Mouse (Mus musculus) embryonic facial prominence, embryonic 10.5 days (tissue): ENCODE data around the gene Hist1h3f. TPM values are rescaled to one million over a fixed set of nuclear protein-coding genes. Genes with fewer than 3 reads are reported as not detected.
A peak's percentile ranks its signal among the peaks of the same experiment; 100 is the strongest.
"Not testable (repeated sequence)": the region's sequence is repeated elsewhere in the genome, so short reads cannot be mapped to it uniquely, and the experiment has no call there.

Source experiments
- DNase-seq: peaks from one replicate; pipeline ENCODE4 v3.0.0-alpha.2; 2017; ENCODE audit warnings: low spot score
- H3K27ac ChIP-seq: fragments of 300-500 bp; sonication (generic); replicated peaks from 2 replicates; pipeline ENCODE4 v1.5.1; 2016; ENCODE audit warnings: mild to moderate bottlenecking
- H3K27me3 ChIP-seq: fragments of 300-500 bp; sonication (generic); replicated peaks from 2 replicates; pipeline ENCODE4 v1.6.1; 2016; ENCODE audit warnings: low read depth, mild to moderate bottlenecking; ENCODE audit not compliant: poor library complexity, severe bottlenecking
- H3K36me3 ChIP-seq: fragments of 300-500 bp; sonication (generic); replicated peaks from 2 replicates; pipeline ENCODE4 v1.6.1; 2016; ENCODE audit warnings: mild to moderate bottlenecking, moderate library complexity
- H3K4me1 ChIP-seq: fragments of 300-500 bp; sonication (generic); 2 replicates; pipeline ENCODE4 v1.6.1; 2016
- H3K4me3 ChIP-seq: fragments of 300-500 bp; sonication (generic); 2 replicates; pipeline ENCODE4 v1.5.1; 2016; ENCODE audit warnings: mild to moderate bottlenecking, moderate library complexity
- H3K9me3 ChIP-seq: fragments of 300-500 bp; sonication (generic); 2 replicates; pipeline ENCODE4 v1.6.1; 2016; ENCODE audit warnings: mild to moderate bottlenecking
- WGBS: fragments of 180-500 bp; shearing (Covaris S2); methylation state at CpG from one replicate; pipeline ENCODE4 v1.1.7; 2016; 5-methylcytosine and 5-hydroxymethylcytosine counted together
- polyA plus RNA-seq: library from polyadenylated mRNA; unstranded; fragments of >200 nt; fragmentation: Nextera tagmentation; extraction: Ambion mirVana; gene quantifications from 2 replicates; pipeline ENCODE4 v1.2.1, GENCODE M21; 2016

Gene Hist1h3f
- polyA plus RNA-seq, 1 experiment from 2014 or later: 1.2 TPM

DNA sequence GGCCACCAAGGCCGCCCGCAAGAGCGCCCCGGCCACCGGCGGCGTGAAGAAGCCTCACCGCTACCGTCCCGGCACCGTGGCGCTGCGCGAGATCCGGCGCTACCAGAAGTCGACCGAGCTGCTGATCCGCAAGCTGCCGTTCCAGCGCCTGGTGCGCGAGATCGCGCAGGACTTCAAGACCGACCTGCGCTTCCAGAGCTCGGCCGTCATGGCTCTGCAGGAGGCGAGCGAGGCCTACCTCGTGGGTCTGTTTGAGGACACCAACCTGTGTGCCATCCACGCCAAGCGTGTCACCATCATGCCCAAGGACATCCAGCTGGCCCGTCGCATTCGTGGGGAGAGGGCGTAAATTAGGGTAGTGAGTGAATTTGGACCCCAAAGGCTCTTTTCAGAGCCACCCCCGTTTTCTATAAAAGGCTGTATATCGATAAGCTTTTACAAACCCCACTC is 32.0 kb downstream of the Hist1h3f start:
- peak overlapping the region; percentile 66 for H3K4me3 ChIP-seq
- H3K27me3 ChIP-seq, H3K36me3 ChIP-seq, H3K9me3 ChIP-seq: not testable (repeated sequence)
- under 1% methylated on average over 17 of the region's 40 CpGs for WGBS
- peak; percentile 49 for DNase-seq
- peaks cover 29% of the 10 kb centered on the region for H3K4me1 ChIP-seq
- H3K27ac ChIP-seq: peak overlapping the region; percentile 94

DNA sequence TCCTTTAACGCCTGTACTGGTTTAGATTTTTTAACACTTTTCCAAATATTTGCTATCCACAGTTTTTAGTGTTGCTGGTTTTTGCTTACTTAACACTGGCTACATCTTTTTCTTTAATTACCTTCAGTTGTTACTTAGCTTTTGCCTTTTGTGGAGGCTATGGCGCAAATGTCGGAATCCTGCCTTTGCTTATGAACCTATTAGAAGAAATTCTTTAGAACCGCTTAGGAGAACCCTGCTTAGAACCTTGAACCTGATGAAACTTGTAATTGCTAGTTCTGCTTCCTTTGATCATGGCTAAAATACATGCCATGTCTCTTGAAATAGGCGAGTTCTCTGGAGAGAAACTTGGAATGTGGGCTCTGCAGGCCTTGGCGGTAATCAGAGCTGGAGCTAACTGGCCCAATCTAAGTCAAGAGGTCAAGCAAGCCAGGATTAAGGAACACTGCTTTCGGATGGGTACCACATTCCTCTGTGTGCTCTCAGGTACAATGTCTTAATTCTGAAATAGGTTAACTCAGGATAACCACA is 32.6 kb downstream of the Hist1h3f start:
- H3K9me3 ChIP-seq: no peaks in the 10 kb centered on the region
- H3K36me3 ChIP-seq: no peaks in the 10 kb centered on the region
- peaks cover 31% of the 10 kb centered on the region for H3K4me1 ChIP-seq
- DNase-seq: peak; percentile 59
- H3K27me3 ChIP-seq: no peaks in the 10 kb centered on the region
- WGBS: 4% methylated on average over 7 of the region's 7 CpGs
- peak overlapping the region; percentile 66 for H3K4me3 ChIP-seq
- peak overlapping the region; percentile 94 for H3K27ac ChIP-seq

DNA sequence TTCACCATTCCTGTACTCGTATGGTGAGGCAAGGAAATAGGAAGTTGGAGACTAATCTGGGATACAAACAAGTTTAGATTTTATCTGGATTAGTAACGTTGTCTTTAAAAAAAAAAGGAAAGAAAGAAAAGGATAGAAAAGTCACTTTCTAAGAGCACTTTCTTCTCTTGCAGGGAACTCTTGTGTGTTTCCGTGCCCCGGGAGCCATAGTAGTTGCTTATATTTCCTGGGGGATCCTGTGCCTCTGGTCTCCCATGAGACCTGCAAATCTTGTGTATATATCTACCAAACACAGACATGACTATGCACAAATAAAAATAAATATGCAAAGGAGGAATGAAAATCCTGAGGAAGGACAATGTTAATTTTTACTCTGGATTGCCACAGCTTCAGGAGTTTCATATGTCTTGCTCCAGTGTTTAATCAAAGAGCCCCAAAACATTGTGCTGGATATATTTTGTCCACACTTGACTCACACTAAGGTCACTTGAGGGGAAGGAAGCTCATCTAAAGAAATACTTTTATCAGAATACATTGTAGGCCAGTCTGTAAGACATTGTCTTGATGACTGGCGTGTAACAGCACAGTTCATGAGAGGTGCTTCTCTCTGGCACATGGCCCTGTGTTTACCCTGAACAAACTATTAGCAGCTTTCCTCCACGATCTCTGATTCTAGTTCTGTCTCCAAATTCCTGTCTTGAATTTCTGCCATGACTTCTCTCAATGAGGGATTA is 33.2 kb downstream of the Hist1h3f start:
- Histone ChIP-seq H3K27me3 (no peaks in the 10 kb centered on the region), H3K9me3 (no peaks in the 10 kb centered on the region), H3K4me1 (peaks cover 31% of the 10 kb centered on the region), H3K27ac (peak overlapping the region; percentile 94), H3K4me3 (peak overlapping the region; percentile 66), H3K36me3 (no peaks in the 10 kb centered on the region)
- DNase-seq: peak; percentile 31
- WGBS: 48% methylated on average over 6 of the region's 6 CpGs

DNA sequence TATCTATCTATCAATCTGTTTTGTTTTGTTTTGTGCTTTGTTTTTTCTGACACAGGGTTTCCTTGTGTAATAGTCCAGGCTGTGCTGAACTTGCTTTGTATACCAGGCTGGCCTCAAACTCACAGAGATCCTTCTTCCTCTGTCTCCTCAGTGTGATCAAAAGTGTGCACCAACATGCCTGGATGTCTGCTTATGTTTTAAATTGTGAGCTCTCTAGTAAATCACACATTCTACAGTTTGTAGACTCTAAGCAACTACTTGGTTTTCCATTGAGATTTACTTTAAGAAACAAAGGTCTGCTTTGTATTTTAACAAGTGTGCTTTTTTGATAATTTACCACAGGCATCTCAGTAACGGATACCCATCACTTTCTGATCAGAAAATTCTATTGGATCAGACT is 34.0 kb downstream of the Hist1h3f start:
- peaks cover 29% of the 10 kb centered on the region for H3K4me1 ChIP-seq
- H3K36me3 ChIP-seq: no peaks in the 10 kb centered on the region
- DNase-seq: no peak
- H3K9me3 ChIP-seq: no peaks in the 10 kb centered on the region
- peak overlapping the region; percentile 66; the same call in 1 of the 2 replicates for H3K4me3 ChIP-seq
- no peaks in the 10 kb centered on the region for H3K27me3 ChIP-seq
- H3K27ac ChIP-seq: peak overlapping the region; percentile 94
- WGBS: 85% methylated on average over 1 of the region's 1 CpGs

DNA sequence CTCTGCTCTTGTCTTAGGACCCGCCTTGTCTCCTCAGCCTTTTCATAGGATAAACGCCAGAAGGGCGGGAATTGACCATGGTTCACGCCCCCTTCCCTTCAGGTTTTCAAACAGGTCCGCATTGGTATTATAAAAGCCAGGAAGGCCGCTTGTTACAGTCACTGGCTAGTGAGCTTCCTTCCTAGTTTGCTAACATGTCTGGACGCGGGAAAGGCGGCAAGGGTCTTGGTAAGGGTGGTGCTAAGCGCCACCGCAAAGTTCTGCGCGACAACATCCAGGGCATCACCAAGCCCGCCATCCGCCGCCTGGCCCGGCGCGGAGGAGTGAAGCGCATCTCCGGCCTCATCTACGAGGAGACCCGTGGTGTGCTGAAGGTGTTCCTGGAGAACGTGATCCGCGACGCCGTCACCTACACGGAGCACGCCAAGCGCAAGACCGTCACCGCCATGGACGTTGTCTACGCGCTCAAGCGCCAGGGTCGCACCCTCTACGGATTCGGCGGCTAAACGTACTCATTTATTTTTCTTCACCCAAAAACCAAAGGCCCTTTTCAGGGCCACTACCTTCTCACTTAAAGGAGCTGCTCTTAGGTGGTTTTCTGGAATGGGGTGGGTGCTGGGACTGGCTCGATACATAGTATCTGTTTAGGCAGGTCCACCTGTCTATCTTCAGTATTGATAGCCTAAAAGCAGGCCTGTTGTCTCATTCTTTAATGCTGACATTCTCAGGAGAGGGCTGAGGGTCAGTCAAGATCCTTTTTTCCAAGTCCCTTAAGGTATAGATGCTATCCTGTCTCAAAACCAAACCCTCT is 37.8 kb downstream of the Hist1h3f start, which contains the start of gene Hist1h4d:
Gene Hist1h4d (plus strand): TSS at position 191 of the 811 bp plus-strand sequence.
- peaks cover 37% of the 10 kb centered on the region for H3K4me1 ChIP-seq
- no peaks in the 10 kb centered on the region for H3K36me3 ChIP-seq
- H3K27ac ChIP-seq: peak within 1 kb of the TSS; percentile 94
- peak; percentile 93 for DNase-seq
- H3K4me3 ChIP-seq: peak within 1 kb of the TSS; percentile 65
- H3K27me3 ChIP-seq: no peaks in the 10 kb centered on the region
- under 1% methylated on average over 43 of the region's 43 CpGs for WGBS
- H3K9me3 ChIP-seq: no peaks in the 10 kb centered on the region

DNA sequence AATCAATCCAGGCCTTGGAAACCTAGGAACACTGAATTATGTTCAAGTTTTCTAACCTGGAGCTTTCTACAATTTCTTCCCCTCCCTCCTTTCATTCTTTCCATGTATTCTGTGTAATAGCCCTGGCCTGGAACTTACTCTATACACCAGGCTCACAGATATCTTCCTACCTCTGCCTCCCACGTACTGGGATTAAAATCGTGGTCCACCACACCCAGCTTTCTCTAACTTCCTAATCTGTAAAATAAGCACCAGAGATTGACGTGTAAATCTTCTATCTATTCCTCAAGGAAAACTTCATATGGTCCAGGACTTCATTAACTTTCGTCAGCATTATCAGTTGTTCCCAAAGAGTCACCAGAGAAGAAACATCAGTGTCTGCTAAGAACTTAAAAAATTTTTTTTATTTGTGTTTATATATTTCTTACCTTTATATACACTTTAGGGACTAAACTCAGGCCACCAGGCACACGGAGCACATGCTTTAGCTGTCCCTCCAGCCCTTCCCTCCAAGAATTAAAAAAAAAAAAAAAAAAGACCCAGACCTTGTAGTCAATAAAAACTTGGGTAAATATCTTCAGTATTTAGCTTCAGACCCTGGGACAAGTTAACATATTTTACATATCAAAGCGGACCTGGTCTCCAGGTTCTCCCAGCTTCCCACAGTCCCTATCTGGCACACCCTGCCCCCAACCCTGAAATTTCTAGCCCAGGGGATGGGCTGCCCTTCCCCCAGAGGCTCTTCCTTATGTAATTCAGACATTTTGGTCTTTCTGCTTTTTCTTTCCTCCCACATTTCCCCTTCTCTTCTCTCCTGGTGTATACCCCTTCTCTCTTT is 38.6 kb downstream of the Hist1h3f start:
- H3K4me1 ChIP-seq: peaks cover 35% of the 10 kb centered on the region
- WGBS: 5% methylated on average over 6 of the region's 6 CpGs

DNA sequence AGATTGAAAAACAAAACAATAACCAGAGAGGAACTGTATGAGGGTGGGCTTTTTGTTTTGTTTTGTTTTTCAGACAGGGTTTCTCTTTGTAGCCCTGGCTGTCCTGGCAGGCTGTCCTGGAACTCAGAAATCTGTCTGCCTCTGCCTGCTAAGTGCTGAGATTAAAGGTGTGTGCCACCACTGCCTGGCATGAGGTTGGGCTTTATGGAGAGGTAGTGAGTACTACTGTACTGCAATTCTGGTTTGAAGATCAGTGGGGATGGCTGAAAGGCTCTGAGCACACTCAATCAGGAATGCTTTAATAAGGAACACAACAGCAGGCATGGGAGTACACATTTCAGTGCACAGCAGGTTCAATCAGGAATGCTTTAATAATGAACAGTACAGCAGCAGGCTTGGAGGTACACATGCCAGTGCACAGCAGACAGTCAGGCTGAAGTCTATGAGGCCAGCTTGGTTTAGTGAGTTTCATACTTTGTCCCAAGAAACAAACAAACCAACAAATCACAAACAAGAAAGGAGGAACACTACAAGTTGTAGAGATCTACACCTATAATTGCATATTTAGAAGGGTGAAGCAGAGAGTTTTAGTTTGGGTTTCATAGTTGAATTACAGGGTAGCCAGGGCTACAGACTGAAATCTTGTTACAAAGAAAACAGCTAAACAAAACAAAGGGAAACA is 39.7 kb downstream of the Hist1h3f start:
- peak overlapping the region; percentile 65; the same call in 1 of the 2 replicates for H3K4me3 ChIP-seq
- H3K36me3 ChIP-seq: no peaks in the 10 kb centered on the region
- H3K27ac ChIP-seq: peak overlapping the region; percentile 94
- DNase-seq: peak; percentile 13
- no peaks in the 10 kb centered on the region for H3K27me3 ChIP-seq
- H3K4me1 ChIP-seq: peaks cover 34% of the 10 kb centered on the region
- H3K9me3 ChIP-seq: no peaks in the 10 kb centered on the region

More for the DNA sequence above, 38.6 kb downstream of the Hist1h3f start:
- H3K27ac ChIP-seq: peak overlapping the region; percentile 94
- no peaks in the 10 kb centered on the region for H3K36me3 ChIP-seq
- H3K27me3 ChIP-seq: no peaks in the 10 kb centered on the region
- peak overlapping the region; percentile 65 for H3K4me3 ChIP-seq
- peak; percentile 59 for DNase-seq
- H3K9me3 ChIP-seq: no peaks in the 10 kb centered on the region

DNA sequence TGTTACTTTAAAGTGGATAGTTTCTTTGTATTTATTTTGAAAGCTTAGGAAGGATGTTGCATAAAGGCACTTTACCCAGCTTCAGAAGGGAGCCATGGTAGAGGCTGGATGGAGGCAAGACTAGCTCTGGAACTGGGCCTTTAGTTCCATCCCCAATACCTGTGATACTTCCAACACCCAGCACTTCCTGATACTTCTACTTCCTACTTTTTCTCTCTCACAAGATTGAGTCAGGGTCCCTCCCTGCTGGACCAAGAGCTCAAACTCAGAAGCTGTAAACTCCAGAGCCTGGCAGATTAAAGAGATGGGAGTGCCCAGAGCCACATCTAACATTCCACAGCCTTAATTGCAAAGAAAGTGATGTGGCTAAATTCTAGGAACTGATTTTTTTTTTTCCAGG is 40.5 kb downstream of the Hist1h3f start:
- H3K36me3 ChIP-seq: no peaks in the 10 kb centered on the region
- H3K27ac ChIP-seq: peak overlapping the region; percentile 94
- H3K9me3 ChIP-seq: no peaks in the 10 kb centered on the region
- H3K4me1 ChIP-seq: peaks cover 34% of the 10 kb centered on the region
- DNase-seq: peak; percentile 27
- H3K27me3 ChIP-seq: no peaks in the 10 kb centered on the region
- H3K4me3 ChIP-seq: peak overlapping the region; percentile 65

DNA sequence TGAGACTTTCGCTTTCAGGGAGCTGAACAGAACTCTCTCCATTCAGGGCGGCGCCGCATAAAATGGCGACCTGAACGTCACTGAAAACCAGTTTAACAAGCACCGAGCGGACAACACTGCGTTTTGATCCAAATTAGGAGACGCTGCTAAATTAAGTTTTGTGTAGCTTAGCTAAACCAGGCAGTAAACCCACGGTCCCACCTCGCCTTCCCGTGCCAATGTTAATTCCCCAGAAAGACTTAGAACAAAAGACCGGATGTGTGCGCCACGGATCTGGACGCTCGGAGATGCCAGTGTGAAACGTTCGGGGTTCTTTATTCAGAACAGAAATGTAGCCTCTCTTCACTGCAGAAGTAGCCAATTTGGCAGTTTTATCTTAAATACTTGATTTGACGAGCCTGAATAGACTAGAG is 41.2 kb downstream of the Hist1h3f start:
- Histone ChIP-seq H3K36me3 (no peaks in the 10 kb centered on the region), H3K4me1 (peaks cover 34% of the 10 kb centered on the region), H3K9me3 (no peaks in the 10 kb centered on the region), H3K27me3 (no peaks in the 10 kb centered on the region), H3K4me3 (peak overlapping the region; percentile 65), H3K27ac (peak overlapping the region; percentile 94)
- WGBS: under 1% methylated on average over 21 of the region's 21 CpGs
- DNase-seq: peak; percentile 79

DNA sequence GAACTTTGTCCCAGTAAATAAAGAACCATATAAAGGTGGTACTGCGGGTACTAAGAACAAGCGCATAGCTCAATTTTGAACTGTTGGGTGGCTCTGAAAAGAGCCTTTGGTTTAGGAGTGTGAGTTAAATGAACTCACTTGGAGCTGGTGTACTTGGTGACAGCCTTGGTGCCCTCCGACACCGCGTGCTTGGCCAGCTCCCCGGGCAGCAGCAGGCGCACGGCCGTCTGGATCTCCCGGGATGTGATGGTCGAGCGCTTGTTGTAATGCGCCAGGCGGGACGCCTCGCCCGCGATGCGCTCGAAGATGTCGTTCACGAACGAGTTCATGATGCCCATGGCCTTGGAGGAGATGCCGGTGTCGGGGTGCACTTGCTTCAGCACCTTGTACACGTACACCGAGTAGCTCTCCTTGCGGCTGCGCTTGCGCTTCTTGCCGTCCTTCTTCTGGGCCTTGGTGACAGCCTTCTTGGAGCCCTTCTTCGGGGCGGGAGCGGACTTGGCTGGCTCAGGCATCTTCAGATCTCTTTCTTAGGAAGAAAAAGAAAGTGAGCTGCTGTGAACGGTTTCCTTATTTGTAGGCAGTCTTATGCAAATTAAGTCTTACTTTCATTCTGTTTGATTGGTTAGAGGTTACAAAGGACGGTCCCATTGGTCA is 41.7 kb downstream of the Hist1h3f start:
- H3K27me3 ChIP-seq, H3K36me3 ChIP-seq, H3K9me3 ChIP-seq: not testable (repeated sequence)
- Histone ChIP-seq H3K4me1 (peaks cover 34% of the 10 kb centered on the region), H3K27ac (peak overlapping the region; percentile 94), H3K4me3 (peak overlapping the region; percentile 65)
- DNase-seq: peak; percentile 81
- under 1% methylated on average over 36 of the region's 36 CpGs for WGBS
